Mouse (Mus musculus): ENCODE results near the gene Ly6g6e. TPM values are rescaled to one million over a fixed set of nuclear protein-coding genes. Genes with fewer than 3 reads are reported as not detected.

Ly6g6e gene
- polyA plus RNA-seq, 1 experiment from 2014 or later: 3.8 TPM

DNA sequence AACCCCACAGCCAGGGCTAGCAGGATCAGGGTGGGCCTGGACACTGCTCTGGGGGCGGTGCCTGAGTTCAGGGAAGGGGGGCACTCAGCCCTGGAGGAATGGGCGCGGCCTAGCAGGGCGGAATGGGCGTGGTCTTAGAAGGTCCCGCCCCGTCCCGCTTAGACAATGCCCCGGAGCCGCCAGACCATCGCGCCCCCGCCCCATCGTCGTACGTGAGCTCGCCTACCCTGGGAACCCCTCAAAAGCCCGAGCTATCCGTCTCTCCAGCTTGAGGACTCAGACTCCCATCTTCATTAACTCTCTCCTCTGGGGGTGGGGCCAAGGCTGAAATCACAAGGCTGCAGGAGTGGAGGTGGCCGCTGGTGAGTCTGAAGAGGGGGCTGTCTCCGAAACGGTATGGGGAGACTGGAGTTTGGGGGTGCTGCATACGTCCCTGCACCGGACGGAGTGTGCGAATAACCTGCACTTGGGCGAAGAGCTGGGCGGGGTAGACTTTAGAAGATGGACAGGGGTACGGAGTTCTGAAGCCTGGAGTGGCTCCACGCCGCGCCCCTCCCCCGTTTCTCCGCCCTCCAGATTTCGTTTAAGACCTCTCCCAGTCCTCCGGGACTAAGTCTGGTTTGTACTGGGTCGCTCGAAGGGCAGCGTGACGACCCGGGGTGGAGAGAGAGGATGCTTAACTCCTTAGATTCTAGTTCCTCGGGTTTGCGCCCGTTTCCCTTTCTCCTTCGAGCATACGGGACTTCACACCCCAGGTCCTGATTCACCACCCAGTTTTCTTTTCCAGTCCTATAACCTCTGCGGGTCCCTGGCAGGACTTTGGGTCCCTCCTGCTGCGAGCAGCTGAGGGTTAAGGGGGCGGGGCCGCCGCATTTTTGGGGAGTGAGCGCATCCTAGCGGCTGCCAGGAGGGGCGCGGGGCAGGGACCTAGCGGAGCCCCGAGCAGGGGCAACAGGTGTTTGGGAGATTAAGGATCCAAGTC lies 17.5 kb upstream of the Ly6g6e start, which contains the start of gene Ddah2:
Ddah2 (plus strand) TSS at position 125 of the 982 bp plus-strand sequence.
- peaks cover 24% of the 10 kb centered on the region for H3K36me3 ChIP-seq (ENCODE audit: control insufficient read depth, insufficient read depth, low read length)

DNA sequence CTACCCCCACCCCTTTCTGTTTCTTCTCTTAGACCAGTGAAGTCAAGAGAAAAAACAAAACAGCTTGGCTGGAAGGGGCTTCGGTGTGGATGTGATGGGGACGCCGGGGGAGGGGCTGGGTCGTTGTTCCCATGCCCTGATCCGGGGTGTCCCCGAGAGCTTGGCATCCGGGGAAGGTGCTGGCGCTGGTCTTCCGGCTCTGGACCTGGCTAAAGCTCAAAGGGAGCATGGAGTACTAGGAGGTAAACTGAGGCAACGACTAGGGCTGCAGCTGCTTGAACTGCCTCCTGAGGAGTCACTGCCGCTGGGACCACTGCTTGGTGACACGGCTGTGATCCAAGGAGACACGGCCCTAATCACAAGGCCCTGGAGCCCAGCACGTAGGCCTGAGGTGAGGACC lies 16.6 kb upstream of the Ly6g6e start:
- H3K27me3 ChIP-seq (replicated peaks; ENCODE audit: control insufficient read depth, insufficient read depth, low read length): no peaks in the 10 kb centered on the region
- peaks cover 19% of the 10 kb centered on the region for H3K36me3 ChIP-seq (ENCODE audit: control insufficient read depth, insufficient read depth, low read length)
- H3K4me1 ChIP-seq (ENCODE audit: control insufficient read depth, insufficient read depth, low read length): peaks cover 34% of the 10 kb centered on the region
- H3K9ac ChIP-seq (ENCODE audit: low read depth, low read length): peak overlapping the region; percentile 84
- H3K4me3 ChIP-seq (ENCODE audit: low read length): peak overlapping the region; percentile 72
- H3K4me2 ChIP-seq (ENCODE audit: low read depth, low read length): peak overlapping the region; percentile 67
- no peak for ATAC-seq
- WGBS: 20% methylated on average over 14 of the region's 14 CpGs
- no peak overlapping the region for H3K27ac ChIP-seq (ENCODE audit: low read length)
- H3K9me3 ChIP-seq (ENCODE audit: control insufficient read depth, low read length): no peaks in the 10 kb centered on the region

More for the DNA sequence above, 17.5 kb upstream of the Ly6g6e start, which contains the start of gene Ddah2:
- Histone ChIP-seq H3K4me2 (ENCODE audit: low read depth, low read length) (peak within 1 kb of the TSS; percentile 67), H3K9ac (ENCODE audit: low read depth, low read length) (peak within 1 kb of the TSS; percentile 84), H3K27me3 (replicated peaks; ENCODE audit: control insufficient read depth, insufficient read depth, low read length) (no peaks in the 10 kb centered on the region), H3K27ac (ENCODE audit: low read length) (peak within 1 kb of the TSS; percentile 90), H3K9me3 (ENCODE audit: control insufficient read depth, low read length) (no peaks in the 10 kb centered on the region), H3K4me1 (ENCODE audit: control insufficient read depth, insufficient read depth, low read length) (peaks cover 31% of the 10 kb centered on the region), H3K4me3 (ENCODE audit: low read length) (peak within 1 kb of the TSS; percentile 72)
- peak; percentile 85 for ATAC-seq
- under 1% methylated on average over 57 of the region's 57 CpGs for WGBS

DNA sequence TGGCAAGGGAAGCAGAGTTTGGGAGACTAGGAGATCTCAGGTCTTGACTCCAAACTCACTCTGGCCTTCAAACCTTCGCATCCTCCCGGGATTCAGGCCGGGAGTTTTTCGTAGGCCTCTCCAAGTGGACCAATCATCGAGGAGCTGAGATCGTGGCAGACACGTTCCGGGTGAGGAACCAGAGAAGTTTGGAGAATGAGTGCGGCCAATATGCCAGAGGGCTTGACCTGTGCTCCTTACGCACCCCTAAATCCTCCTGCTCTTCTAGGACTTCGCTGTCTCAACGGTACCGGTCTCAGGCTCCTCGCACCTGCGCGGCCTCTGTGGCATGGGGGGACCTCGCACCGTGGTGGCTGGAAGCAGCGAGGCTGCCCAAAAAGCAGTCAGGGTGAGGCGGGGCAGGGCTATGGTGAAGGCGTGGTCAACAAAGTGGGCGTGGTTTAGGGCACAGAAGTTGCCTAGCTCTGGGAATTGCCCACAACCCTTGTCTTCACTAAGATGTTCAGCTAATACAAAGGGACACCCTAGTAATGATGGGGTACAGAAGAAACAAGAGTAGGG lies 15.9 kb upstream of the Ly6g6e start:
- peaks cover 38% of the 10 kb centered on the region for H3K4me1 ChIP-seq (ENCODE audit: control insufficient read depth, insufficient read depth, low read length)
- WGBS: 57% methylated on average over 22 of the region's 22 CpGs
- ATAC-seq: no peak
- H3K9ac ChIP-seq (ENCODE audit: low read depth, low read length): peak overlapping the region; percentile 84; the same call in 1 of the 2 replicates
- H3K4me2 ChIP-seq (ENCODE audit: low read depth, low read length): peak overlapping the region; percentile 67
- H3K27me3 ChIP-seq (replicated peaks; ENCODE audit: control insufficient read depth, insufficient read depth, low read length): no peaks in the 10 kb centered on the region
- peaks cover 14% of the 10 kb centered on the region for H3K36me3 ChIP-seq (ENCODE audit: control insufficient read depth, insufficient read depth, low read length)
- H3K27ac ChIP-seq (ENCODE audit: low read length): no peak overlapping the region
- no peaks in the 10 kb centered on the region for H3K9me3 ChIP-seq (ENCODE audit: control insufficient read depth, low read length)
- H3K4me3 ChIP-seq (ENCODE audit: low read length): peak overlapping the region; percentile 72; the same call in 1 of the 2 replicates

DNA sequence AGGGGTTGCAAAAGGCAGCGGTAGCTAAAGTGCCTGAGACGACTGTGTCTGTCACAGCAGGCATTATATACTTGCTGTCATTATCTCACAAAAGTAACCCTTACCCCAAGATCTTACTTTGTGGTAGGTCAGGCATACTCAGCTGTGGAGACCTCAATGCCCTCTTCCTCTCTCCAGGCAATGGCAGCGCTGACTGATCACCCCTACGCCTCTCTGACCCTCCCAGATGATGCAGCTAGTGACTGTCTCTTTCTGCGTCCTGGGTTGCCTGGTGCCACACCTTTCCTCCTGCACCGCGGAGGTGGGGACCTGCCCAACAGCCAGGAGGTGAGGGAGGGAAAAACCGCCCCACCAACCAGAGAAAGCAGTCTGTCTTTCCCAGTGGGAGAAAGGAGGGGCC lies 15.4 kb upstream of the Ly6g6e start:
- Histone ChIP-seq H3K27me3 (replicated peaks; ENCODE audit: control insufficient read depth, insufficient read depth, low read length) (no peaks in the 10 kb centered on the region), H3K4me1 (ENCODE audit: control insufficient read depth, insufficient read depth, low read length) (peaks cover 38% of the 10 kb centered on the region), H3K27ac (ENCODE audit: low read length) (no peak overlapping the region), H3K9ac (ENCODE audit: low read depth, low read length) (no peak overlapping the region; the same call in 1 of the 2 replicates), H3K9me3 (ENCODE audit: control insufficient read depth, low read length) (no peaks in the 10 kb centered on the region), H3K36me3 (ENCODE audit: control insufficient read depth, insufficient read depth, low read length) (peaks cover 9% of the 10 kb centered on the region), H3K4me3 (ENCODE audit: low read length) (no peak overlapping the region), H3K4me2 (ENCODE audit: low read depth, low read length) (no peak overlapping the region)
- no peak for ATAC-seq
- 75% methylated on average over 8 of the region's 8 CpGs for WGBS

DNA sequence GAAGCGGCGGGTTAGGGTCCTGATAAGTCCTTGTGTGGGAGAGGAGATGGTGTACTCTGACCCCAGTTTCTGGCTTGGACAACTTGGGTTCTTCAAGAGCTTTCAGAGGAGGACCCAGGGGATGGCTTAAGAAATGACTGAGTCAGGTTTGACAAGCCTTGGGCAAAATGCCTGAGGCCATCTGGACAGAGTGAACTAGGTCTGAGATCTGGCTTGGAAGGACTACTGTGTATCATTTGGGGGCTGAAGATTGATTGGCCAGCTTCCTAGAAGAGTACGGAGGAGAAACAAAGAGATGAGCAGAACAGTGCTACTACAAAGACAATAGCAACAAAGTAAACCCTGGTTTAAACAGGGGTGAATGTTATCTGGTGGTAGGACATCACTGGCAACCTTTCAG lies 13.2 kb upstream of the Ly6g6e start:
- H3K27ac ChIP-seq (ENCODE audit: low read length): no peak overlapping the region
- H3K4me1 ChIP-seq (ENCODE audit: control insufficient read depth, insufficient read depth, low read length): peaks cover 35% of the 10 kb centered on the region
- no peak for ATAC-seq
- no peaks in the 10 kb centered on the region for H3K36me3 ChIP-seq (ENCODE audit: control insufficient read depth, insufficient read depth, low read length)
- 84% methylated on average over 3 of the region's 3 CpGs for WGBS
- H3K9ac ChIP-seq (ENCODE audit: low read depth, low read length): no peak overlapping the region
- H3K27me3 ChIP-seq (replicated peaks; ENCODE audit: control insufficient read depth, insufficient read depth, low read length): no peaks in the 10 kb centered on the region
- no peak overlapping the region for H3K4me2 ChIP-seq (ENCODE audit: low read depth, low read length)
- H3K9me3 ChIP-seq (ENCODE audit: control insufficient read depth, low read length): no peaks in the 10 kb centered on the region
- no peak overlapping the region for H3K4me3 ChIP-seq (ENCODE audit: low read length)

DNA sequence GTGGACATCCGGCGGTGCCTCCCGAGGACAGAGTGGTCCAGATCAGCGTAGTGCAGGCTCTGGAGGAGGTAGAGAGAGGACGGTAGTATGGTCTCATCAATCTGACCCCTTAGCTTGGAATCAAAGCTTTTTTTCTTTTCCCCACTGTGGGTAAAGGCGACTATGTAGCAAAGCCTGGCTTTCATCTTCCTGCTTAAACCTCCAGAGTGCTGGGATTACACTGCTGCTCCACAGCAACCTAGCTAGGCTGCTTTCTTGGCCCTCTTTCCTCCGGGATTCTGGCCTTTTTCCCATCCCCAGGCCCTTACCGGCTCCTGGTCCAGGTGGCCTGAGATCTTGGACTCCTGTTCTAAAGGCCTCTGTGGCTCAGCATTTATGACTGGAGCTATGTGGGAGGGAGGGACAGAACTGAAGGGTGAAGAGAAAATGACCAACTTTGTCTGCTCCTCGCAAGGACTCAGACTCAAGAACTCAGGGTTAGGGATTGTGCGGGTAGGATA lies 12.3 kb upstream of the Ly6g6e start:
- Histone ChIP-seq H3K4me1 (ENCODE audit: control insufficient read depth, insufficient read depth, low read length) (peaks cover 33% of the 10 kb centered on the region), H3K9ac (ENCODE audit: low read depth, low read length) (peak overlapping the region; percentile 59; the same call in 1 of the 2 replicates), H3K27ac (ENCODE audit: low read length) (peak overlapping the region; percentile 79), H3K27me3 (replicated peaks; ENCODE audit: control insufficient read depth, insufficient read depth, low read length) (no peaks in the 10 kb centered on the region; the same call in 1 of the 2 replicates), H3K4me2 (ENCODE audit: low read depth, low read length) (peak overlapping the region; percentile 69), H3K36me3 (ENCODE audit: control insufficient read depth, insufficient read depth, low read length) (no peaks in the 10 kb centered on the region), H3K9me3 (ENCODE audit: control insufficient read depth, low read length) (no peaks in the 10 kb centered on the region), H3K4me3 (ENCODE audit: low read length) (peak overlapping the region; percentile 50)
- ATAC-seq: peak; percentile 19
- WGBS: 26% methylated on average over 10 of the region's 10 CpGs

DNA sequence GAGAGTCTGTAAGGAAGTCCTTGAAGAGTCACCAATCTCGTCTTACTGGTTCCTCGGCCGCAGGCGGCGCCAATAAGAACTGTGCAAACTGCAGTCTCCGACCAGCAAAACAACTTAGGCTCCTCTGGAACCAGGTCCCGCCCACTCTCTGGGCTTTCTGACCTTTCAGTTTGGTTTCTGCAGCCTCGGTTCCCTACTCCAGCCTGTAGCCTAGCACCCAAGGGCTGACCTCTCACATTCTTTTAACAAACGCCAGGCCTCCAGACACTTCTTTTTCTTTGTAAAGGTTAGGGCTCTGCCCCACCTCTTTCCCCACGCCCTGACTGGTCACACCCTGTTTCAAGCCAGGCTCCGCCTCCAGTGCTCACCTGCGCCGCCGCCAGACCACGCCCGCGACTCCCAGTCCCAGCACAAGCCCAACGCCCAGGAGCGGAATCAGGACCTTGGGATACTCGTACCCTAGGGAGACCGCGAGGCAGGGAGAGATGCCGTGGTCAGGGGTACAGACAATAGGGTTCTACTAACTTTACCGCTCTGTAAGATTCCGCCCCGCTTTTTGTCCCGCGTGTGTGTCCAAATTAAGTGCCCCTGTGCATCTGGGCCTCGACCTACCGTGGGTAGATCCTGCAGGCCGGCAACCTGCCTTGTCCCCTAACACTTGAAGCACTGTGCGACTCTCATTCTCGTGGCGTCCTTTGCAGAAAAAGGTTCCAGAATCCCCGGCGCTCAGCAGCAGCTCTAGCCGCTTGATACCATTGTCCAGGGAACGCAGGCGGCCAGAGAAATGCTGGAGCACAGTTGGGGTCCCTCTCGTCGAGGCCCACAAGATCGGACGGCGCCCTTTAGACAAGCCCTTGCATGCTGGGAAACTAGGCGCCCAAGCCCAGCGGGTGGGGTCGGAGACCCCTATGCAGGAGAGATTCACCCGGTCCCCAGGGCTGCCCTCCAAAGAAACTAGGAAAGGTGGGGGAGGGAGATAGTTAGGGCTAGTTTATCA lies 11.5 kb upstream of the Ly6g6e start, which contains the start of gene Ly6g6c:
Ly6g6c (plus strand) TSS at position 438 of the 997 bp plus-strand sequence.
- ATAC-seq: peak; percentile 90
- 4% methylated on average over 48 of the region's 48 CpGs for WGBS

DNA sequence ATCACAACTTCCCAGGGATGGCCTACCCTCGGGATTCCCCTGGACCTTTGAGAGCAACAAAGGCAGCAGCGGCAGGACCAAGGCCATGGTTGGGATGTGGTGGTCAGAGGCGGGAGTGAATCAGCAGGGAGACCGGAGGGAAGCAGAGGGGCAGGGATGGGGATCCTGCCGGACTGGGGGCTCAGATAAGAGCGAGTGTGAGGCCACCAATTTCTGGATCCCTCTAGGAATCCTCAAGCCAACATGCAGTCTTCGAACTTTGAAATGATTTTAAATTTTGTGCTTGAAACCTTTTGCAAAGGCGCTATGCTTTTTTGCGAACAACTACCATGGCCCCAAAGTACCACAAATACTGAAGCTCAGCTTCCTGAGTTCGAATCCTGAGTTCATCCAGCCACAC lies 10.6 kb upstream of the Ly6g6e start, which contains the start of gene Mpig6b:
Mpig6b (minus strand) TSS at position 101 of the 400 bp plus-strand sequence.
- H3K4me3 ChIP-seq (ENCODE audit: low read length): peak within 1 kb of the TSS; percentile 50
- peak within 1 kb of the TSS; percentile 59 for H3K9ac ChIP-seq (ENCODE audit: low read depth, low read length)
- no peak for ATAC-seq
- no peaks in the 10 kb centered on the region for H3K9me3 ChIP-seq (ENCODE audit: control insufficient read depth, low read length)
- H3K4me1 ChIP-seq (ENCODE audit: control insufficient read depth, insufficient read depth, low read length): peaks cover 23% of the 10 kb centered on the region
- peak within 1 kb of the TSS; percentile 79 for H3K27ac ChIP-seq (ENCODE audit: low read length)
- H3K36me3 ChIP-seq (ENCODE audit: control insufficient read depth, insufficient read depth, low read length): no peaks in the 10 kb centered on the region
- 63% methylated on average over 10 of the region's 10 CpGs for WGBS
- H3K27me3 ChIP-seq (replicated peaks; ENCODE audit: control insufficient read depth, insufficient read depth, low read length): no peaks in the 10 kb centered on the region; the same call in 1 of the 2 replicates
- peak within 1 kb of the TSS; percentile 69 for H3K4me2 ChIP-seq (ENCODE audit: low read depth, low read length)

More for the DNA sequence above, 11.5 kb upstream of the Ly6g6e start, which contains the start of gene Ly6g6c:
- H3K27me3 ChIP-seq (replicated peaks; ENCODE audit: control insufficient read depth, insufficient read depth, low read length): no peaks in the 10 kb centered on the region; the same call in 1 of the 2 replicates
- H3K9me3 ChIP-seq (ENCODE audit: control insufficient read depth, low read length): no peaks in the 10 kb centered on the region
- H3K9ac ChIP-seq (ENCODE audit: low read depth, low read length): peak within 1 kb of the TSS; percentile 59
- peak within 1 kb of the TSS; percentile 50 for H3K4me3 ChIP-seq (ENCODE audit: low read length)
- H3K4me1 ChIP-seq (ENCODE audit: control insufficient read depth, insufficient read depth, low read length): peaks cover 29% of the 10 kb centered on the region
- H3K4me2 ChIP-seq (ENCODE audit: low read depth, low read length): peak within 1 kb of the TSS; percentile 69
- H3K36me3 ChIP-seq (ENCODE audit: control insufficient read depth, insufficient read depth, low read length): no peaks in the 10 kb centered on the region
- H3K27ac ChIP-seq (ENCODE audit: low read length): peak within 1 kb of the TSS; percentile 79

All from intestine, embryonic 16.5 days (tissue).